Mouse (Mus musculus) thymus, postnatal 25 days (tissue): Measurements from ENCODE around the gene Crygd.

Source experiments
- DNase-seq: peaks from one replicate; pipeline ENCODE4 v3.0.0; 2022

Gene Crygd

GRCm38 (mm10) chr1:65041837-65042236 is 21.4 kb downstream of the Crygd start:
- DNase-seq = no peak

- DNase-seq = no peak
Observed at GRCm38 (mm10) chr1:65040806-65041205, 22.4 kb downstream of the Crygd start.

GRCm38 (mm10) chr1:65039679-65040078 is 23.6 kb downstream of the Crygd start:
- DNase-seq = no peak

- no peak for DNase-seq
Observed at GRCm38 (mm10) chr1:65037542-65037941, 25.7 kb downstream of the Crygd start.

GRCm38 (mm10) chr1:65035513-65035912 is 27.7 kb downstream of the Crygd start:
- no peak for DNase-seq

GRCm38 (mm10) chr1:65032641-65033040 is 30.6 kb downstream of the Crygd start, which contains the start of gene Akr1cl:
Gene Akr1cl, minus strand, starts transcription at chr1:65032759.
- no peak for DNase-seq

- no peak for DNase-seq
Observed at GRCm38 (mm10) chr1:65028206-65028605, 35.0 kb downstream of the Crygd start.

- DNase-seq = no peak
Observed at GRCm38 (mm10) chr1:65012726-65013125, 50.5 kb downstream of the Crygd start.
